Mouse (Mus musculus) G1E (cell line): ENCODE measurements around the gene Cplx2.

Source experiments
- CTCF ChIP-seq: IDR thresholded peaks from 2 replicates; pipeline ENCODE4 v1.5.1; 2012; ENCODE audit warnings: low read depth, low read length, inconsistent platforms, mixed read lengths
- GATA1 ChIP-seq: IDR thresholded peaks from 2 replicates; pipeline ENCODE4 v1.6.1; 2012; ENCODE audit warnings: borderline replicate concordance, low read length, inconsistent platforms, mixed read lengths
- GATA2 ChIP-seq: IDR thresholded peaks from 2 replicates; pipeline ENCODE4 v1.6.1; 2012; ENCODE audit warnings: low read depth, low read length, inconsistent platforms, borderline replicate concordance
- TAL1 ChIP-seq: conservative IDR thresholded peaks from 2 replicates; pipeline ENCODE4 v1.6.1; 2012; ENCODE audit warnings: low read depth, low read length, inconsistent platforms, mixed read lengths

GRCm38 (mm10) chr13:54412236-54412635, 41.1 kb downstream of the Cplx2 start:
- TF ChIP-seq CTCF, result no peak
- TF ChIP-seq GATA1, result no peak
- no peak for TF ChIP-seq TAL1
- TF ChIP-seq GATA2, result no peak
